Mouse (Mus musculus) thymus, postnatal 0 days (tissue): ENCODE data around the gene Itgb7. TPM values are rescaled to one million over a fixed set of nuclear protein-coding genes. Genes with fewer than 3 reads are reported as not detected.

Experiments
- DNase-seq: peaks from one replicate; pipeline ENCODE4 v3.0.0-alpha.2; 2015; ENCODE audit warnings: low spot score
- polyA plus RNA-seq: library from polyadenylated mRNA; unstranded; fragments of >200 nt; fragmentation: Nextera tagmentation; extraction: Ambion mirVana; gene quantifications from 2 replicates; pipeline ENCODE4 v1.2.1, GENCODE M21; 2015

The Itgb7 gene
- 65.6 and 68.7 TPM in 2 replicates for polyA plus RNA-seq

DNA sequence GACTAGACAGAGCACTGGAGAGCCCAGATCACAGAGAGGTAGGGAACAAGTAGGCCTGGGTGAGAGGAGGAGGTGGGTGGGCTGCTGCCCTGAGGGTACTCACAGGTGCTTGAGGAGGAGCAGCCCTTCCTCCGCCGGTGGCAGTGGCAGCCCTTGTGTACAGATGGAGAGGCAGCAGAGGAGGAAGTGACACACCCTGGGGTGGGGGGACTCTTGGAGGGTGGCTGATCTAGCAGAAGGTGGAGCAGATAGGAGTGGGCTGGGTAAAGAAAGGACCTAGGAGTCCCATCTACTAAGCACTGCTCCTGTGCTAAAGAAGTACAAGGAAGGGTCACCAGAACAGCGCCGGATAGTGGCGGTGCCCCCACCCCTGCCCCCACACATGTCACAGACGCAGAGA, at the start of gene Itgb7:
TSS of gene Itgb7 (minus strand) at position 197 of the 400 bp plus-strand sequence.
- DNase-seq, result peak; percentile 78

DNA sequence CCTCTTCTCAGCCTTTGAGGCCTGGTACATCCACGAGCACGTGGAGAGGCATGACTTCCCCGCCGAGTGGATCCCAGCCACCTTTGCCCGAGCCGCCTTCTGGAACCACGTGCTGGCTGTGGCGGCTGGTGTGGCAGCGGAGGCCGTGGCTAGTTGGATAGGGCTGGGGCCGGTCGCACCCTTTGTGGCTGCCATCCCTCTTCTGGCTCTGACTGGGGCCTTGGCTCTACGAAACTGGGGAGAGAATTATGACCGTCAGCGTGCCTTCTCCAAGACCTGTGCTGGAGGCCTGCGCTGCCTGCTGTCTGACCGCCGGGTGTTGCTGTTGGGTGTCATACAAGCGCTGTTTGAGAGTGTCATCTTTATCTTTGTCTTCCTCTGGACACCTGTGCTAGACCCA, 48.9 kb upstream of the Itgb7 start:
- no peak for DNase-seq

DNA sequence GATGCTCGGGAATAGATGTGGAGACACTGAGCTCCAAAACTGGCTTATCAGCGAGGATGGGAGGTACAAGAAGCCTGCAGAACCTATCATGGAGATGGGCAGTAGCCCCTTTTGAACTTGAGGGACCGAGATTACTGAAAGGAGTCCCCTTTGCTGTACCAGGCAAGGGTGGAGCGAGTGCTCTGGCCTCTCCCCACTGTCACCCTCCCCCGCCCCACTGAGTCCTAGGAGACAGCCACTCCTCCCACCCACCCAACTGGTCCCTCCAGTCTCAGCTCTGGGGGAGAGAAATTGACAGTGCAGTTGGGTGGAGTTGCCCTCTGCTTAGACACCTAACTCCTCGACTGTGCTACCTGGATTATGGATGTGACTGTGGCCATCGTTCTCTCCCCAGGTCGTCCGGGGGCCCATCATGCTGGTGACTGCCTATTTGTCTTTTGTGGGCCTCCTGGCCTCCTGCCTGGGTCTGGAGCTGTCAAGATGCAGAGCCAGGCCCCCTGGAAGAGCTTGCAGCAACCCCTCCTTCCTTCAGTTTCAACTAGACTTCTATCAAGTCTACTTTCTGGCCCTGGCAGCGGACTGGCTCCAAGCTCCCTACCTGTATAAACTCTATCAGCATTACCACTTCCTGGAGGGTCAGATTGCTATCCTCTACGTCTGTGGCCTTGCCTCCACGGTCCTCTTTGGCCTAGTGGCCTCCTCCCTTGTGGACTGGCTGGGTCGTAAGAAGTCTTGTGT, 48.2 kb upstream of the Itgb7 start:
- DNase-seq, result no peak

DNA sequence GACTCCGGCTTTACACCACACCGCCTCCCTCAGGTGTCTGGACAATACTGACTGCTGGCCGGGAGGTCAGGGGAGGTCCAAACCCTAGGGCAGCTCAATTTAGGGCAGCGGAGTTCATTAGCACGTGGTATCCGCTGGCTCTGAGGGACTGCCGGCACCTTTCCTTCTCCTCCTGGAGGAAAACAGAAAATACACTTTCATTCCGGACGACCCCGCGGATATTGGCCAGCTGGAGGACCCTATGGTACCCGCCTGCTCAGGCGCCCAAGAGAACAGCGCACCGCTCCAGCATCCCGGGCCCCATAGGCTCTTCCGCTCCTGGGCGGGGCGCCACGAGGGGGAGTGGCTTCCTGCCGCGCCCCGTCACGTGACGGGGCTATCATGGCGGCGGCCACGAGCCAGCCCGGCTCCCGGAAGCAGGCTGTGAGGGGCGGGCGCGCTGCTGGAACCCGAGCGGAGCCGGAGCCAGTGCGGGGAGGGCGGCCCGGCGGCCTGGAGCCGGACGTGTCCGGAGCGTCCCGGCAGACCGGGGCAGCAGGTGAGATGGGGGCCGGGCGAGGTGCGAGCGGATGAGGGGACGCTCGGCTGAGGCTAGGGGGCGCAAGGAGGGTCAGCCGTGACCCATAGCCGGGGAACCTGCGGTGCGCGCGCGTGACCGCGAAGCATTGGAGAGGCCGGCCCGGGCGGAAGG, 47.5 kb upstream of the Itgb7 start, which contains the start of gene Mfsd5:
TSS of gene Mfsd5 (plus strand) at position 363 of the 691 bp plus-strand sequence.
- peak; percentile 93 for DNase-seq

DNA sequence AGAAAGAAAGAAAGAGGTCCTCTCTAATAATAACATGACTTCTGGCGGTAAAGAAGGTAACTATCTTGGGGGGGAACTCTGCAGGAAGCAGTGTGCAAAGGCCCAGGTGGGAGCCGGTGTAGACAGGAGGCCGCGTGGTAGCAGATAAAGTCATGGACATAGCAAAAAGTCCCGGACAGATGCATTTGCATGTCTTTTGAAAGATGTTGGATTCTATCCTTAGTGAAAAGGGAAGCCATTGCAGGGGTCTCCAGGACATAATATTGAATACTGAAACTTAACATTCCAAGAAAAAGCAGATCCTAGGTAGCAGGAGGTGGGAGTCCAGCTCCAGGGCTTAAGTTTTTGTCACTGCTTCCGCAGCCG, 47.0 kb upstream of the Itgb7 start:
- DNase-seq, result no peak

DNA sequence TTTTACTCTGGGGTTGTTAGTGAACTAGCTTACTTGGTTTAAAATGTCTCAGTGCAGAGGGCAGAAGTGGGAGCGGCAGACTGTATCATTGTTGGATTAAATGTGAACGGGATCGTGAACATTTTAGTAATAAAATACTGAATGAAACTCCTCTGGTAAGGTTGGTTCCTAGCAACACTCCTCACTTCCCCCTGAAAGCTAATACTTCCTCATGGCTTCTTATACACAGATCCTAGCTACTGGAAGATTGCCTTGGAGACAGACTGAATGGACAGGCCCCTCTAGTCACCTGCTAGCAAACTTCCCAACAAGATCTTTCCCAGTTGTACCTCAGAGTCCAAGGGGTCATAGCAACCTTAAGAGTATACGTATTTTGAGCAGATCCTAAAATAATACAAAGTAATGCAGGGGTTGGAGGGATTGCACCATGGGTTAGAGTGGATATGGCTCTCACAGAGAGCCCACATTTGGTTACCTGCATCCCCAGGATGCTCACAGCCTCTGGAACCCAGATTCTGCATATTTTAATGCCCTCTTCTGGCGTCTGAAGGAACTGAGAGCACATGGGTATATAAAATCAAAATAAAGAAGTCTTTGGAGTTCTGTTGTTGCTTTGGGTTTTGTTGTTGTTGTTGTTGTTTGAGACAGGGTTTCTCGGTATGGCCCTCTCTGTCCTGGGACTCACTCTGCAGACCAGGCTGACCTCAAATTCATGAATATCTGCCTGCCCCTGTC, 42.4 kb upstream of the Itgb7 start:
- DNase-seq, result no peak

DNA sequence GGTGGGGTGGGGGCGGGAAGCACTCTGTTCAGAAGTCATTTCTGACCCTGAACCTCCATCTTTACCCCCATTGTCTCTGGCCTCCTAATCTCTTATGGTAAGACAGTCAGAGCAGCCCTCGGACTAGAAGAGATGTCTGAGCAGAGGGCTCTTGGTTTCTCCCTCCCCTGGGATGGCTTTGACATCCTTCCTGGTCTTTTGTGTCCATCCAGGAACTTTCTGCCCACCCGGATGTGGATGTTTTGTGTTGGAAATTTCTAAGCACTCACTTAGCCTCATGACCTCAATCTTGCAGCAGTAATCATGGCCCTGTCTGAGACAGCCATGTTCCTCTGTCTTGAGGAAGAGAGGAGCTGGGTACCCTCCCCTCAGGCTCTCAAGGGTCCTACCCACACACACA, 39.7 kb upstream of the Itgb7 start:
- DNase-seq, result no peak

DNA sequence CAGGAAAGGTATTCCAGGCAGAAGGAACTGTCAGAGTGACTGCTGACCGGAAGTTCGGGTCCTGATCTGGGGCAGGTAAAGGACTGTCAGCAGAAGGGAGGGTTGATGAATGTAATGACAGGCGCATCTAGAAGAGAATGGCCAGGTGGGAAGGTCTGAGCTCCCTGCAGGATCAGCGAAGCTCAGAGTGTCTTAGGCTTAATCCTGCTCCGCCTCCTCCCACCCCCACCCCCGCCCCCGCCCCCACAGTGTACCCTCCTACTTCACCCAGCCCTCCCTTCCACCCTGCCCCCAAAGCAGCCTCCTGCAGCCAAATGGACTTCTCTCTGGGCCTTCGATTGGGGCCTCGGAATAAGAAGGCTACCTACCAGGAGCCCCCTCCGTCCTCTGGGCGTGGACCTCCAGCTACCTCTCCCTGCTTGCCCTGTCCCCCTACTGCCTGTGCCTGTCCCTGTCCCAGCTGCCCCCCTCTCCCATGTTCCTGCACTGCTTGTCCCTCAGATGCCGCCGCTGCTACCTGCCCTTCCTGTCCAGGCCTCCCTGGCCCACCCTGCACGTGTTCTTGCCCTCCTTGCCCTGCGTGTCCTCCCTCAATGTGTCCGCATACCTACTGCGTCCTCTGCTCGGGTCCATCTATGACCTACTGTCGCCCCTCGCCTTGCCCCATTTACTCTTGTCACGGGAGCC, 38.7 kb upstream of the Itgb7 start, which contains the start of gene Gm9918:
TSS of gene Gm9918 (plus strand) at position 290 of the 687 bp plus-strand sequence.
- no peak for DNase-seq

DNA sequence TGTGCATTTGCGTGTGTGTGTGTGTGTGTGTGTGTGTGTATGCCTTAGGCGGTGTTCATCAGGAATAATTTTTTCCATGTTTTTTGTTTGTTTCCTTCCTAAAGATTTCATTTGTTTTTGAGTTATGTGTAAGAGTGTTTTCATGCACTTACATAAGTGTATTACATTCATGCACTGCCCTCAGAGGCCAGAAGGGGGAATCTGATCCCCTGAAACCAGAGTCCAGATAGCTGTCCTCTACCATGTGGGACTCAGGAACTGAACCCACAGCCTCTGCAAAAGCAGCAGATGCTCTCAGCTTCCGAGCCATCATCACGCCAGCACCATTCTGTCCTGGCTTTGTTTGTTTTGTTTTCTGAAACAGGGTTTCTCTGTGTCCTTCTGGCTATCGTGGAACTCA, 33.8 kb upstream of the Itgb7 start:
- DNase-seq, result no peak

DNA sequence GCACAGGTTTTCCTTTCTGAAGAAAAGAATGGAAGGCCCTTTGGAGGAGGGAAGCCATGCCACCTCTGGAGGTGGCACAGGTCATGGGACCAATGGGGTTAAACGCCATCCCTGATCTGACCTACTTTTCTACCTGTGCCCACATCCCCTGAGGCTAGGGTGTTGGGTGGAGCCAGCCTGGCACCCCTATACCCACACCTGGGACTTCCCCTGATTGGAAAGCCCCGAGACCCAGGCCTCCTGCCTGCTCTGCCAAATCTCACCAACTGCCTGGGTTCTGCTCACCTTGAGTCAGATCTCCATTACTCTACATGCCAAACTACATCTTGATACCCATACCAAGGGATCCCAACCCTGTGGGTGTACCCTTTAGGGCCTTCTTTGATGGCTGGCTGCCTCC, 31.3 kb upstream of the Itgb7 start:
- no peak for DNase-seq

DNA sequence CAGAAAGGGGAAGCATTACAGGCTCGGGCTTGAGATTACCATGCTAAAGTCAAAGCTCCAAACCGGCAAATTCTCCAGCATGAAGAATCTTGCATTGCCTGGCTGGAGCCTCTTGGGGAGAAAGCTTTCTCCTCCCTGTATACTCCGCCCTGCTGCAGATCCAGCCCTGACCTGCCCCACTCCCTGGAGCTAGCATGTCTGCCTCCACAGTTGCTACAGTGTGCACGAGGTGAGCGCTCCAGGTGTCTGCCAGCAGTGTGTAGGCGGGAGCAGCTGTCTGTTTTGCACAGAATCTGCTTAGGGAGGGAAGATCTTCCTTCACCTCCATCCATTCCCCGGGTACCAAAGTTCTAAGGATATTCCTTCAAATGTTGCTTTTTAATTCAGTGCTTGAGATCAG, 30.8 kb upstream of the Itgb7 start:
- DNase-seq, result no peak

DNA sequence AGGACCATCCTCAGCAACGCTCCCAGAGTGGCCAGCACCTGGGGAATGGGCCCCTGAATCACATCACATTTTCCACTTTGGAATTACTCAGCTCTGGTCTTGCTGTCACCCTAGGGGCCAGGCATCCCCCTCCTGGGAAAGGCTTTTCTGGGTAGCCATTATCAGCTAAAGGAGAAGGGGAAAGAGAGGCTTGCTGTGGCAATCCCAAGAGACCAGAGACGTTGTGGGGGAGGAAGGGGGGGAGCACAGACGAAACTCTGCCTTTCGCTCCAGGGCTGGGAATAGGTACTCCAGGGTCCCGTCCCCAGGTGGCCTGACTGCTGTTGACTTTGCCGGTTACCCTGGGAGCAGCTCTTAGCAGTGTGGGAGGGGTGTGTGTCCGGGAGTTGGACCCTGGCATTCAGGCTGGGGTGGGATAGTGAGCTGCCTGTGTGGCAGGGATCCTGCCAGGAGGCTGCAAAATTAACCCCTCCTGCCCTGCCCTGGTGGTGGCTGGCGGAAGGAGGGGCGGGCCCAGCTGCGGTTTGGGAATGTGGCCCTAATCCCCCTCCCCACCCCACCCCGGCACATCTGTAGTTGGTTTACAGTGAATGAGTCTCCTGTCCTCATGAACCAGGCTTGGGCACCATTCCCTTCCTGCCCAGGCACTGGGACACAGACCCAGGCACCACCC, 27.0 kb upstream of the Itgb7 start:
- no peak for DNase-seq

DNA sequence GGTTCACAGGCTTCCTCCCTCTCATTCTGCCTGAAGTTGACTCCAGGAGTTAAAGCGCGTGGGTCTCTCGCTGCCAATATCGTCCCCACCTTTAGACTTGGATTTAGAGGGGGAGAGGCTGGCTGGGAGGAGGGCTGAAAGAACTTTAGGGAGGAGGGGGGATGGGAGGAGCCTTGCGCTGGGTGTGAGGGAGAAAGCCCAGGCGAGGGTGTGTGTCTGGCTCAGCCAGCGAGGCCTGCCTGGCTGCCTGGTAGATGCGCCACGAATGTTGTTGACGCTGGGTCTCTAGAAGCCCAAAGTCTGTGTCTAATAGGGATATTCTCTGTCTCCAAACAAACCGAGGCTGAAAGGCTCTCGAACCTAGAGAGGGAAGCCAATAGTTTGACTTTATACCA, 26.3 kb upstream of the Itgb7 start:
- DNase-seq, result no peak

DNA sequence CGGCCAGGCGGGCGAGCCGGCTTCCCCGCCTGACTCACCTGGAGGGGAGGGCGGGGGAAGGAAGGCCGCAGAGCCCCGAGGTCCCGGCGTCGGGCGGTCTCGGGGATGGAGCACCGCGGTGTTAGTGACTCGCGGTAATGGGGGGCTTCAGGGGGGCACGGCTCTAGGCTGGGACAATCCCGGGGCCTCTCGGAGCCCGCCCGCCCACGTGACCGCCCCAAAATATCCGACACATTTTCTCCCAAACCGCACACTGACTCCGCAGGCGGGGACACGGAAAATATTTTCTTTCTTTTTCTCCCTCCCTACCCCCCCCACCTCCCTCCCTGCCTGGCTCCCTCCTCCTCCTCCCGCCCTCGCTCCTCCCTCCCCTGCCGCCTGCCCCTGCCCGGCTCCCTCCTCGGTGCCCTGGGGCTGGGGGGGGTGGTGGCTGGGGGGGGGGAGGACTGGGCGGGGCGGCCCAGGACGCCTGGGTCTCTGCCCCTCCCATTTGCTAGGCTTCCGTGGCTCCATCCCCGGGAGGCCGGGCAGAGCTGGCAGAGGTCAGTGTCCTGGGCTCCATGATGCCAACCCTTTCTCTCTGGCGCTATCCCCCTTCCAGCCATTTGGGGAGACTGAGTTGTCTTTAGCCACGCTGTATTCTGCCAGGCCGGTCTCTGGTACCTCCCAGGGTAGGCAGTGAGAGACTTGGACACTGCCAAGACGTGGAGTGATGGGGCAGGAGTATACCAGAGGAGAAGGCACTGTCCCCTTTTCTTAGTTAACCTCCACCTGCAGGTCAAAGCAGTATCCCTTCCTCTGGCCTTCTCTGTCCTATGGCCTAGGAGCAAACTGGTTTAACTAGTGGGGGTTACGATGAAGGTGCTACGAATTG, 25.7 kb upstream of the Itgb7 start, which contains the start of gene Rarg:
TSS of gene Rarg (minus strand) at position 316 of the 874 bp plus-strand sequence.
- DNase-seq, result no peak

DNA sequence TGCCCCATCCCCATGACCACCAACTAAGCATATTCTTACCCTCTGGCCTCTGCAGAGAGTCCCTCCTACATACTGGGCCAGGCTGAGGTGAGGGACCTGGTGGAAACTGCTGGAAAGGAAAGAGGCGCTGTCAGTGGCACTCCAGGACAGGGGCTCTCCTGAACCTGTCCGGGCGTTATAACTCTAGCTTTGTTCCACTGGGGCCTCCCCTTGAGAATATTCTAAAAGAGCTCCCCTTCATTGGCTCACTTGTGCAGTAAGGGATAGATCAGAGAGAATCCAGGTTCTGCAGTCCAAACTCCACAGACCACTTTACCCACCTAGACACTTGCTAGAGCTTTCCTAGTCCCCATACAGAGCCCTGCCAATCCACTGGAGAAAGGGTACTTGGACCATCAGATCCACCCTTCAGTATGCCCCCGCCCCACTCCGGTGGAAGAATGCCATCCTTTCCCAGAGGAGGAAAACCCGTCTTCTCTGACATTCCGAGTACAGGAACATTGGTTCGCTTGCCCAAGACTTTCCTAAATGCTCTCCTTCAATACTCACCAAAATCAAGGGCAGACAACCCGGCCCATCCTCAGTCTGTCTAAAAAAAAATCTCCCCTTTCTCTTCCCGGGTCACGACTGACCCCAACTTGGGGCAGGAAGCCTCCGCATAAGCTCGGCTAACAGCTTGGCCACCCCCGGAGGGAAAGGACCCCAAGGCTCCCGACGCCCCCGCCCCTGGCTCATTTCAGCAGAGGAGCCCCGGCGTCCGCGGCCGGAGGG, 24.9 kb upstream of the Itgb7 start:
- no peak for DNase-seq

DNA sequence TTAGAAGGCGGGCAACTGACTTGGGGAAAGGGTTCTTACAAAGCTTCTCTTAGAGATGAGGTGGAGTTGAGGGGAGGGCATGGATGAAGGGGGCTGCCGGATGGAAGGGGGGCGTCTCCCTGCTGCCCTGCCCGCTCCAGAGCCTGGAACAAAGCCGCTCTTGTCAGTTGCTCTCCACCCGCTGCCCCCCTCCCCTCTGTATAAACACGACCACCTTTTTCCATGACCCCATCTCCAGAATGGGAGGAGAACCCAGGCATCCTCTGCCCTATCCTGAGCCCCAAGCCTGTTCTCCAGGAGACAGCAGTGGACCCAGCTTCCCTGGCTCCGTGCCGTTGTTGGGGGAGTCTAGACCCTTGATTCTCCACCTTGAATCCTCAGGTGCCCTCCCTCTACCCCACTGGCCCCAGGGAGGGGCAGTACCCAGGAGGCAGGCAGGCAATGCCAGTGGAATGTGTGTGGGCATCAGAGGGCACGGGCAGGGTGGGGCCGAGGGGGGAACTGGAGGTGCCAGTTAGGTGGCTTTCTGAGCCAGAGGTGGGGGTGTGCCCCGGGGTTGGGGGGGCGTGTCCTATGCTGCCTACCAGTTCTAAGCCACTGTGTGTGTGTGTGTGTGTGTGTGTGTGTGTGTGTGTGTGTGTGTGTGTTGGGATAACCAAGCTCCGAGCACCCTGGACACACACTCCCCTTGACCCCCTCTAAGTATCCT, 24.0 kb upstream of the Itgb7 start:
- DNase-seq, result no peak

DNA sequence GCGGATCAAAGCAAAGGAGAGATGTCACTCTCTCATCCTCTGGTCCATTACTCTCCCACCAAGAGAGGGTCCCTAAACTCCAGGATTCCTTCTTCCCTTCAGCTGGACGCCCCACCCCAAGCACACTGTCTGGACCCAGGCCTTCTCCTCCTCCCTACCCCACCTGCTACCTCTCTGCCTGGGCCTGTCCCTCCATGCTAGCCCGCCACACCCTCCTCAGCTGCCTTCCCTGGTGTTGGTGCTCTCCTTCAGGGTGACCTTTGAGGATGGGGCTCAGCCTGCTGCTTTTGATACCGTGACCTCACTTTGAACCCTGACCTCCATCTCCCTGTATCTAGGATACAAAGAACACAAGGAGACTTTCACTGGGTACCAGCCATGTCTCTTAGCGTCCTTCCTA, 18.8 kb upstream of the Itgb7 start:
- no peak for DNase-seq

DNA sequence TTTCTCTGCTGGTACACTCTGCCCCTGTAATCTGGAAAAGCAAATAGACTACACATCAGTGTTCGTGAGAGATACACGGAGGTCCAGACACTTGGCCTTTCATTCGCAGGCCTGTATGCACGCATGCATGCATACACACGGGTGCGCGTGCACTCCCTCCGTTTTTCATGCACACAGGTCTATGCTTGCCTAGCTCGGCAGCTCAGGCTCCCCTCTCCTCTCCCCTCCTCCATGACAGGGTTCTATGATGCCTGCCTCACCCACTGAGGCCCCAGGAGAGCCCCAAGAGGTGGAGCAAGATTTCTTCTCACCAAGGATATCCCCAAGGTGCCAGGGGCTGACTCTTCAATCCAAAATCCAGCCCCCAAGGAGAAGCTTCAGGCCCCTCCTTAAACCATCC, 18.2 kb upstream of the Itgb7 start:
- DNase-seq, result no peak
